Mouse (Mus musculus) myocyte (in vitro differentiated cells): ENCODE measurements around the gene Urb1. TPM values are rescaled to one million over a fixed set of nuclear protein-coding genes. Genes with fewer than 3 reads are reported as not detected.

Experiments used
- H3K27me3 ChIP-seq: one replicate; pipeline ENCODE4 v1.6.1; 2011; ENCODE audit not compliant: control insufficient read depth, insufficient read depth, insufficient read length
- H3K36me3 ChIP-seq: one replicate; pipeline ENCODE4 v1.6.1; 2011; ENCODE audit not compliant: control insufficient read depth, insufficient read depth
- H3K4me2 ChIP-seq: one replicate; pipeline ENCODE4 v1.6.1; 2011; ENCODE audit warnings: low read depth, control low read depth
- H3K4me3 ChIP-seq: one replicate; pipeline ENCODE4 v1.5.1; 2011; ENCODE audit warnings: mild to moderate bottlenecking, control low read depth, moderate library complexity
- H3K79me2 ChIP-seq: one replicate; pipeline ENCODE4 v1.6.1; 2011; ENCODE audit not compliant: control insufficient read depth, insufficient read depth
- H3ac ChIP-seq: one replicate; pipeline ENCODE4 v1.6.1; 2011; ENCODE audit not compliant: control insufficient read depth, insufficient read length
- CEBPB ChIP-seq: IDR thresholded peaks from 2 replicates; pipeline ENCODE4 v1.6.1; 2011; ENCODE audit warnings: mild to moderate bottlenecking, moderate library complexity; ENCODE audit not compliant: poor library complexity, insufficient read depth, severe bottlenecking
- E2F4 ChIP-seq: IDR thresholded peaks from one replicate; pipeline ENCODE4 v1.6.1; 2011; ENCODE audit warnings: mild to moderate bottlenecking, control low read depth, moderate library complexity; ENCODE audit not compliant: insufficient read depth
- MAX ChIP-seq: IDR thresholded peaks from one replicate; pipeline ENCODE4 v1.6.1; 2011; ENCODE audit warnings: low read depth, mild to moderate bottlenecking, control low read depth
- MYOD1 ChIP-seq, 3 experiments: IDR thresholded peaks; one replicate each; pipeline ENCODE4 v1.6.1; 2011; ENCODE audit warnings: control low read depth in 2 of 3, low read depth in 2 of 3, mild to moderate bottlenecking in 2 of 3, moderate library complexity in 1 of 3; ENCODE audit not compliant: insufficient read length in 2 of 3, control insufficient read depth in 1 of 3
- MYOG ChIP-seq, 3 experiments: IDR thresholded peaks; one replicate each; pipeline ENCODE4 v1.6.1; 2011; ENCODE audit warnings: control low read depth in 2 of 3, low read depth in 2 of 3, mild to moderate bottlenecking in 2 of 3; ENCODE audit not compliant: insufficient read length in 2 of 3, control insufficient read depth in 1 of 3, insufficient read depth in 1 of 3
- POLR2A ChIP-seq: IDR thresholded peaks from one replicate; pipeline ENCODE4 v1.6.1; 2011; ENCODE audit warnings: low read depth, mild to moderate bottlenecking, control low read depth, moderate library complexity; ENCODE audit not compliant: insufficient read length
- POLR2AphosphoS2 ChIP-seq: IDR thresholded peaks from one replicate; pipeline ENCODE4 v1.6.1; 2011; ENCODE audit warnings: low read depth, control low read depth; ENCODE audit not compliant: insufficient read length
- REST ChIP-seq: IDR thresholded peaks from one replicate; pipeline ENCODE4 v1.6.1; 2011; ENCODE audit warnings: mild to moderate bottlenecking, control low read depth, moderate library complexity; ENCODE audit not compliant: insufficient read depth, insufficient read length
- SRF ChIP-seq: IDR thresholded peaks from one replicate; pipeline ENCODE4 v1.6.1; 2011; ENCODE audit warnings: low read depth; ENCODE audit not compliant: control insufficient read depth, insufficient read length
- TCF12 ChIP-seq: IDR thresholded peaks from one replicate; pipeline ENCODE4 v1.6.1; 2011; ENCODE audit warnings: mild to moderate bottlenecking, control low read depth; ENCODE audit not compliant: poor library complexity, insufficient read depth, severe bottlenecking
- TCF3 ChIP-seq: IDR thresholded peaks from one replicate; pipeline ENCODE4 v1.6.1; 2011; ENCODE audit warnings: low read depth, control low read depth; ENCODE audit not compliant: insufficient read length
- USF1 ChIP-seq: IDR thresholded peaks from one replicate; pipeline ENCODE4 v1.6.1; 2011; ENCODE audit warnings: low read depth, mild to moderate bottlenecking, control low read depth, moderate library complexity
- polyA plus RNA-seq: library from polyadenylated mRNA; unstranded; fragments of >200 nt; fragmentation: generic; extraction: Trizol; gene quantifications from one replicate; pipeline ENCODE4 v1.2.1, GENCODE M21; 2012; ENCODE audit warnings: missing spikeins

Urb1 gene
- polyA plus RNA-seq, 1 experiment: 4.5 TPM

DNA sequence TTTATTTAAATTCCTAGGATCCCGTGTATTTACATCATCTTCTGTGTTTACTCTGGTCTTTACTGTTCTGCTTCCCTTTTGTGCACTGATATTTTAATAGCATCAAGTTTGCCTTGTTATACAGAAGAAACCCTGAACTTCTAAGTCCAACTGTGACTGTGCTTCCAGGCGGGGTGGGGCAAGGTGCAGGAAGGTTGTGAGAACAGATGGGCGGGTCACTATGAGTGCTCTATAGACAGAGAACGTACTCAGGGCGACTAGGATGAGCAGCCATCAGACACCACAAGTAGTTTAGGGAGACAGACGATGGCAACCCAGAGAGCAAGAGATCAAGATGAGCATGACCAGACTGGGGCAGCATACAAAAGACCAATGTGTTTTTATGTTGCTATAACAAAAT, 10.1 kb upstream of the Urb1 start:
- H3ac ChIP-seq: no peak overlapping the region
- H3K27me3 ChIP-seq: no peaks in the 10 kb centered on the region
- H3K4me2 ChIP-seq: no peak overlapping the region
- no peak for TF ChIP-seq TCF12
- TF ChIP-seq CEBPB: no peak
- TF ChIP-seq MYOD1 (IDR thresholded peaks at IDR 0.05; ENCODE audit: control insufficient read depth in 1 of 3, insufficient read length in 2 of 3, low read depth in 2 of 3): no peak
- TF ChIP-seq MYOG (IDR thresholded peaks at IDR 0.05; ENCODE audit: control insufficient read depth in 1 of 3, insufficient read depth in 1 of 3, insufficient read length in 2 of 3, low read depth in 2 of 3): no peak
- TF ChIP-seq SRF: no peak
- no peak for TF ChIP-seq TCF3
- no peak for TF ChIP-seq MAX
- no peak for TF ChIP-seq POLR2A
- no peak for TF ChIP-seq POLR2AphosphoS2
- TF ChIP-seq USF1: no peak
- TF ChIP-seq E2F4: no peak
- TF ChIP-seq REST: no peak
- no peaks in the 10 kb centered on the region for H3K36me3 ChIP-seq
- H3K4me3 ChIP-seq: no peak overlapping the region
- H3K79me2 ChIP-seq: no peaks in the 10 kb centered on the region

DNA sequence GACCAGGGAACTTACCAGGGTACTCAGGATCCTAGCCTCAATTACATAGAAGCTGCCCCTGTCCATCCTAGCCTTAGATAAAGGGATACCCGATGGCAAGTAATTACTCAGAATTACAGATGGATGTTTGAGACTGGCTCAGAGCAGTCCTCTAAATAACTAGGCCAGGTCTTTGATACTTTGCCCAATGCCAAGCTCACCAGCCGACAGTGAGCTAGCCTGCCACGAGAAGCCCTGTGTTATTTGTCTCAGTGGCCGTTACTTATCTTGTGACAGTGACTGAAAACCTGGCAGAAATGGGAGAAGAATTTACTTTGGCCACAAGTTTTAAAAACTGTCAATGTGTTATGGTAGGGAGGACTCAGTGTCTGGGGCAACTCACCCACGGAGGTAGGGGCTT, 1.9 kb upstream of the Urb1 start:
- Histone ChIP-seq H3K27me3 (no peaks in the 10 kb centered on the region), H3K4me2 (no peak overlapping the region), H3K79me2 (peaks cover 3% of the 10 kb centered on the region), H3K4me3 (no peak overlapping the region), H3ac (no peak overlapping the region), H3K36me3 (no peaks in the 10 kb centered on the region)
- TF ChIP-seq E2F4 (no peak), CEBPB (no peak), MYOG (IDR thresholded peaks at IDR 0.05; ENCODE audit: control insufficient read depth in 1 of 3, insufficient read depth in 1 of 3, insufficient read length in 2 of 3, low read depth in 2 of 3) (no peak), MYOD1 (IDR thresholded peaks at IDR 0.05; ENCODE audit: control insufficient read depth in 1 of 3, insufficient read length in 2 of 3, low read depth in 2 of 3) (no peak), TCF3 (no peak), POLR2A (no peak)

DNA sequence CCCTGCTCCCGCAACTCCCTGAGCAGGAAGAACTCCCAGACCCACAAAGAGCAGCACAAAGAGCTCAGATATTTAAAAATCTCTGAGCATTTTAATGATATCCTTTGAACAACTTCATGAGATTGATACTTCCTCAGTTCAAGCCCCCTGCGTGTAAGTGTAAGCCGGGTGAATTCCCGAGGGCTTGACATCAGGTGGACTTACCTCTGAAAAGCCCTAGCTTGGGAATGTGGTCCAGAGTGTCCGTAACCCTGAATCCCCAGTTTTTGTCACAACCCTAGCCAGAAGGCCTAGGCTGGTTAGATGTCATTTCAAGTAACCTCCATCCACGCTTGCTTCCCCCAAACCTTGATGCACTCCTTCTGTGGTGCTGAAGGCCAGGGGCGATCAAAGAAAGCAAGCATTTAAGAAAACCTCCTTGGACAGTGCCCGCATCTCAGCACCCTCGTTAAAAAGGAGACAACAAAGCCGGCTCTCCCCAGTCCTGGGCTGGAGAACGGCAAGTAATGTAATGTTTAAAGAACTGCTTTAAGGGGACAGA, 573 bp upstream of the Urb1 start:
- Histone ChIP-seq H3K27me3 (no peaks in the 10 kb centered on the region), H3ac (peak overlapping the region; percentile 11), H3K79me2 (peaks cover 3% of the 10 kb centered on the region), H3K4me3 (peak overlapping the region; percentile 68), H3K36me3 (no peaks in the 10 kb centered on the region), H3K4me2 (peak overlapping the region; percentile 89)
- TF ChIP-seq CEBPB: no peak
- TF ChIP-seq REST: no peak
- TF ChIP-seq MYOD1 (IDR thresholded peaks at IDR 0.05; ENCODE audit: control insufficient read depth in 1 of 3, insufficient read length in 2 of 3, low read depth in 2 of 3): no peak
- no peak for TF ChIP-seq MYOG (IDR thresholded peaks at IDR 0.05; ENCODE audit: control insufficient read depth in 1 of 3, insufficient read depth in 1 of 3, insufficient read length in 2 of 3, low read depth in 2 of 3)
- no peak for TF ChIP-seq POLR2AphosphoS2
- TF ChIP-seq POLR2A: no peak
- TF ChIP-seq SRF: no peak
- no peak for TF ChIP-seq USF1
- no peak for TF ChIP-seq TCF3
- no peak for TF ChIP-seq MAX
- no peak for TF ChIP-seq E2F4
- TF ChIP-seq TCF12: no peak

DNA sequence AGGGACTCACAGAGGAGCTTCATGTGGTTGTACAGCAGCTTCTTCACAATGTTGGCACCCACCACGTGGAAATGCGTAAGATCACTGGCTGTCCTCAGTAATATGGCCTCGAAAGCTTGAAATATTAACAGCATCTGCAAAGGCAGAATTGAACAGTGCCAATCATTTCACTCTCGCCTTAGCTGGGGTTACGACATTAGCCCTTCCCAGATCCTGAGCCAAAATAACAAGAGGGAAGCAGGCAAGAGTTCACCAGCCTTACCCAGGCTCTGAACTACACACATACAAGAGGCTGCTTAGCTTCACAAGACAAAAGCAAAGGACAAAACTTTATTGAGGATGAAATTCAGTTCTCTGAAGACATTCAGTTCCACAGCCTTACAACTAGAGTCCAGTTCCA, 5.7 kb downstream of the Urb1 start:
- Histone ChIP-seq H3ac (no peak overlapping the region), H3K4me2 (no peak overlapping the region), H3K79me2 (peaks cover 3% of the 10 kb centered on the region), H3K36me3 (peaks cover 14% of the 10 kb centered on the region), H3K27me3 (no peaks in the 10 kb centered on the region), H3K4me3 (no peak overlapping the region)
- no peak for TF ChIP-seq CEBPB
- no peak for TF ChIP-seq TCF3
- no peak for TF ChIP-seq POLR2A
- TF ChIP-seq USF1: no peak
- TF ChIP-seq MAX: no peak
- TF ChIP-seq POLR2AphosphoS2: no peak
- TF ChIP-seq MYOG (IDR thresholded peaks at IDR 0.05; ENCODE audit: control insufficient read depth in 1 of 3, insufficient read depth in 1 of 3, insufficient read length in 2 of 3, low read depth in 2 of 3): no peak

DNA sequence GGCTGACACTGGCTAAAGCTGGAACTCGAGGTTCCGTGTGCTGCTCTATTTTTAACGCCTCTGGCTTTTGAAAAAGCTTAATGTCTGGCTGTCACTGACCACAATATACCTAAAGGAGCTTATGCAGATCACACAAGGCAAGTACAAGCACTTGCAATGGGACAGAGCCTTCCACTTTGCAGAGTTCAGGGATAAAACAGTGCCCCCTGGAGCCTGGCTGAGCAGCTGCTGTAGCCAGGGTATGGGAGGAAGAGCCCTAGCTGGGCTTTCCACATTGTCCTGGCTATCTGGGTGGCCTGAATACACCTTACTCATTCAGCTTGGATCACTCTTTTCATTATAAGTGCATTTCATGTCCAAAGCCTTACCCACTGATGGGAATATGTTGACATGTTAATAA, 8.3 kb downstream of the Urb1 start:
- Histone ChIP-seq H3ac (no peak overlapping the region), H3K4me2 (no peak overlapping the region), H3K79me2 (no peaks in the 10 kb centered on the region), H3K27me3 (no peaks in the 10 kb centered on the region), H3K36me3 (peaks cover 28% of the 10 kb centered on the region), H3K4me3 (no peak overlapping the region)
- TF ChIP-seq TCF12 (no peak), CEBPB (no peak), TCF3 (no peak), USF1 (no peak), SRF (no peak), MAX (no peak), MYOD1 (IDR thresholded peaks at IDR 0.05; ENCODE audit: control insufficient read depth in 1 of 3, insufficient read length in 2 of 3, low read depth in 2 of 3) (no peak), POLR2A (no peak), MYOG (IDR thresholded peaks at IDR 0.05; ENCODE audit: control insufficient read depth in 1 of 3, insufficient read depth in 1 of 3, insufficient read length in 2 of 3, low read depth in 2 of 3) (no peak), E2F4 (no peak), REST (no peak), POLR2AphosphoS2 (no peak)
